Mouse (Mus musculus): ENCODE data around the gene Dmd.
"Not testable (repeated sequence)": the region's sequence is repeated elsewhere in the genome, so short reads cannot be mapped to it uniquely, and the experiment has no call there.

The Dmd gene

DNA sequence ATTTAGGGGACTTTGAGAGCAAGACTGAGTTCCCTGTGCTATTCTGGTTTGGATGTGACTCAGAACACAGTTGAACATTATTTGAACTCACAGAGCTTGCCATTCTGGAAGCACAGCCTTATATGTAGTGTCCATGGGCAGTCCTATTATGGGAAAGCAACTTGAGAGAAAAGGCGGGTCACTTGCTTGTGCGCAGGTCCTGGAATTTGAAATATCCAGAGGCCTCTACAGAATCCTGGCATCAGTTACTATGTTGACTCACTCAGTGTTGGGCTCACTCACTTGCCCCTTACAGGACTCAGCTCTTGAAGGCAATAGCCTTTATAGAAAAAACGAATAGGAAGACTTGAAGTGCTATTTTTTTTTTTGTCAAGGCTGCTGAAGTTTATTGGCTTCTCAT lies at the start of gene Dmd:
Gene Dmd (plus strand): TSS at position 241 of the 400 bp plus-strand sequence.
- DNase-seq (ENCODE audit: low spot score): no peak

DNA sequence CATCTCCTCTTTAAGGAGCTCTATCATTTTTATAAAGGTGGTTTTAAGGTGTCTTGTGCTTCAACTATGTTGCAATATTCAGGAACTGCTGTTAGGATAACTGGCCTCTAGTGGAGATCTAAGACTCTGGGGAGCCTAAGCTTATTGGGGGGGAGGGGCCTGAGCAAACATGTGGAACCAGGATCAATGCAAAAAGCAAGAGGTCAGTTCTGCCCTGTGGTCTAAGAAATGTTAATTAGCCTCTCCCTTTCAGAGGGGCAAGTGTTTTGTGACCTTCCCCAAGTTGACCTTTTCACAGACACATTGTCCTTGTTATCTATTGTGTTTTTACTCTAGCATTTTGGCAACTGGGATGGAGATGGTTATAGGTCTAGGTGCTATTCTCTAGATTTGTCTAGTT lies 47.2 kb upstream of the Dmd start:
- no peak for DNase-seq (ENCODE audit: low spot score)

DNA sequence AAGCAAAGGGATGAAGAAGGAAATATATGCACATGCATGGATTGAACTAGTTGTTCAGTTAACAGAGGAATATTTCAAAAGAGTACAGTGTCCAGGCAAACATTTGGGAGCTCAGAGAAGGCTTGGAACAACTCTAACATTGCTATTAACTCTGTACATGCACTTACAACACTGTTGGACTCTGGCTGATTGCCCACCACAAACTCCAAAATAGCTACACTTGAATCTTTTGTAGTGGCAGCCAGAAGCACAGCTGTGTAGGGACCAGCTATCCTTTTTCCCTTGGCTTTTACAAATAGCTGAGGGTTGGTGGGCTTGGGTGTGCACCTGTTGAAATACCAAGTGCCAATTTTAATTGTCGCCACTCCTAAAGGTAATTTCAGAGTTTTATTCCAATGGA lies 39.0 kb downstream of the Dmd start:
- no peak for DNase-seq (ENCODE audit: low spot score)

DNA sequence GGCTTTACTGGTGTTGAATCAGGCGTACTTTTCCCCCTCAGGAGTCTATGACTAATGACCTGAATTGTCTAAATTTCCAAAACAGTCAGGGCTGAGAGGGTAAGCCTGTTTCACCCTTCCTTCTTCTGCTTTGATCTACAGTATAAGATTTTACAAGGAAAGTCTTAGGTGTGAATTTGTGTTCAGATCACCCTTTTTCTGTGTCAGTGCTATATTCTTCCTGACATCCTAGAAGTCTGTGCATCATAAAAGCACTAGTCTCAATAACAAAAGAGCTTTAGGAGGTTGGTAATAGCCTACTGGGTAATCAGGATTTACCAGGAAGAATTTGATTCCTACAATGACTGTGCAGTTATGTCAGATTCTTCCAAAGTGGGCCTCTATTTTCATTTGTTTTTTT lies 101.5 kb downstream of the Dmd start:
- no peak for DNase-seq (ENCODE audit: low spot score)

DNA sequence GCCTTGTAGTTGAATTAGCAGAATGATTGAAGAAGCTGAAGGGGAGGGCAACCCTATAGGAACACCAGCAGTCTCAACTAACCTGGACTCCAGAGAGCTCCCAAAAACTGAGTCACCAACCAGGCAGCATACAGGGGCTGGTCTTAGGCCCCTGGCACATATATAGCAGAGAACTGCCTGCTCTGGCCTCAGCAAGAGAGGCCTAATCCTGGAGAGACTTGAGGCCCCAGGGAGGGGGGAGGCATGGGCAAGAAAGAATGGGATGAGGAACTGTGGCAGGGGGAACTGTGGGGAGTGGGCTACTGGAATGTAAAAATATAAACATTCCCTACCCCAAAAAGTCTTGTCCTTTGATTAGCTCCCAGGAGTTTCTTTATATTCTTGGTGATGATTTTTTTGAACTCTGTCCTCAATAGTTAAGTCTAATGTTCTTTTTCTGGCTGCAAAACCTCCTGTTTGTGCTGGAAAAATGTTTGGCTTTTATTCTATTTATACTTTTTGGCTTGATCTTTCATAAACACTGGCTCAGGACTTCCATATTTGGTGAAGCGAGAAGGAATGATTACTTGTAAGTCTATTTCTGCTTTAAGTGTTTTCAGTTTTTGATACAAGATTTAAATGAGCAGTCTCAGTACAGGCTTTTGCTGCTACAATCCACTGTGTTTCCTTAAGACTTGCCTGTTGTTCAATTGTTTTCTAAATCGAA lies 167.7 kb downstream of the Dmd start:
- no peak for DNase-seq (ENCODE audit: low spot score)

DNA sequence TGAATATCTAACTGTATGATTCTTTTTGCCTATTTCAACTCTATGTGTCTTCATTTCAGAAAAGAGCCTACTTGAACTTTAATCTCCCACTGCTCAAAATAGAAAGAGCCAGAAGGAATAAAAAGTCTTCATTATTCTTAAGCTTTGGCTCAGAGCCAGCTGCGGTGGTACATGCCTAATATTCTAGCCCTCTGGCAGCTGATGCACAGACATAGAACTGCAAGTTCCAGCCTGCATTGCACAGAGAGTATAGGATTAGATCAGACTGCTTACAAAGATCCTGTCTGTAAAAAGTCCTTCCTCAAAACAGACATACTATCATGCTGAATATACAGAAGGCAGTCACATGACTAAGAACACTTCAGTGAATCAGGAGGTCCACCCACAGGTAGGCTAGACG lies 168.5 kb downstream of the Dmd start:
- DNase-seq (ENCODE audit: low spot score): no peak

DNA sequence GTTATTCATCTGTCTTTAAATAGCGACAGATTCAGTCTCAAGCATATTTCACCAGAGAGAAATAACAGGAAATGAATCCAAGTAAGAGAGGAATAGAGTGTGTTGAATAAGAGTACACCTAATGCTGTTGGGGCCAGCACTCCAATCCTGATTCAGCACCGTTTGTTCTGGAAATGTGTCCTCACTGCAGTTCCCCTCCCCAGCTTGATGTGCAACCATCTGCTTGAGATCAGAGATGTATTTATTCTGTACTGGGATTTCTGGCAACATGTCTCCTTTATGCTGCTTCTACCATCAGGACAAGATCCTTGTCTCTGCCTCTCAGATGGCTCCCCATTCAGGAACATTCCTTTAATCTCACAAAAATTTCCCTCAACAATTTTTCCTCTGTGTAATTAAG lies 271.9 kb downstream of the Dmd start:
- DNase-seq (ENCODE audit: low spot score): no peak

DNA sequence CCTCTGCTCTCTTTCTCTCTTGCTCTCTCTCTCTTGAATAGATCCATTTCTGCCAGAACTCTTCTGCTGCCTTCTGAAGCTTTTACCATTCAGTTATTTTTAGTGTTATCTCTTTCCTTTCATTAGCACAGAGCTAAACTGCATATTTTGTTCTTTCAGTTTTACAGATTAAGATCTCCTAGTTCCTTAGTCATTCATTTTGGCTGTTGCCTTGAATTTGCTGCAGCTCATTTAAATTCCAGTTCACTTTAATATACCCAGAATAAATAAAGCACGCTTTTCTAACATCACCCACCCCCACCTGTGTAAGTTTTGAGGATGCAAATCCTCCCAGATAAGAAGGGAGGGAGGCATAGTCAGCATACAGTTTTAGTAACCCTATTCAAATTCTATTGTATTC lies 272.4 kb downstream of the Dmd start:
- no peak for DNase-seq (ENCODE audit: low spot score)

DNA sequence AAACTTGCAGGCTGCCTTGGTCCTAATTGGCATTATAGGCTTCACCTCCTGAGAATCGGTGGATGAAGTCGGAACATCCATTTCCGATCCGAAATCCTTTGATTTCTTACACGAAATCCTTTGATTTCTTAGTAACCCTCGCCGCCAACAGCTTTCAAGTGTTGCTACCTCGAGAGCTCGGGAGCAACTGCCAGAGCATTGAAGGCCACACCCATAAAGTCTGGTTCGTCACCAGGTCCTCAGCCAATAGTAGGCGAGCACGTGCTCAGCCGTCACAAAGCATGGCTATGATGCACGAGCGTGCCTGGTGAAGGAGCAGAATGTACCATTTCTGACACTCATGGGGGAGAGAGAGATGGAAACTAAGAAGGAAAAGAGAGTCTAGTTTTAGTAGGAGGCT lies 538.9 kb downstream of the Dmd start, which contains the start of gene Tsga8:
Gene Tsga8 (minus strand): TSS at position 327 of the 400 bp plus-strand sequence.
- no peak for DNase-seq (ENCODE audit: low spot score)

DNA sequence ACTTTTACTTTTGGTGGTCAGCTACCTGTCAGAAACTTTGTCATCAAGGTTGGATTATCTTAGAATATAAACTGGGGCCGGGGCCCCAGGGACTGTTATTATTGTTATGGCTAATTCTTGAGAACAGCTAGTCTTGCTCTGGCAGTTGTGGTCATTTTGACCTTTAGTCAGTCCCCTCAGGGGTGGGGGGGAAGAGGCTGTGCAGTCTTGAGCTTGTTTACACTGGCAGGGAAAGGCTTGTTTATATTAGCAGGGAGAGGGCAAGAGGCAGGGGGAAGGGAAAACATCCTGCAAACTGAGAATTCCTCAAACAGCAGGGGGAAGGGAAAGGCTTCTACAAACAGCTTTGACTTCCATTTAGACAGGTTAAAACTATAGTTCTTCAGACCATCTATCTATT lies 726.3 kb downstream of the Dmd start:
- no peak for DNase-seq (ENCODE audit: low spot score)

DNA sequence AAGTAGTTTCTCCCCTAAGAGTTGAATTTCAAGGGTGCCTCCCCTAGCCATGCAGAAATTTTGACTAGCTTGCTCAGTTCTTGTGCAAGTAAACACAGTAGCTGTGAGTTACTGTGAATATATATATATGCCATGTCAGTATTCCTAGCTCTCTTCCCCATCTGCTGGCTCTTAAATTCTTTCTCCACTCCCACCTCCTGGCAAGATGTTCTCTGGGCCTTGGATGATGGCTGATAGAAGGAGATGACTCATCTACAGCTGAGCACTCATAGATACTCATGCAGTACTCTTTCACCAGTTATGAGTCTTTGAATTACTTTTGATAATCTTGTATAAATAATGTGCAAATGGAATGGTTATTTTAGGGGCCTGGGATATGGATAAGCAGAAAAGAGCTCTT lies 737.9 kb downstream of the Dmd start:
- no peak for DNase-seq (ENCODE audit: low spot score)

DNA sequence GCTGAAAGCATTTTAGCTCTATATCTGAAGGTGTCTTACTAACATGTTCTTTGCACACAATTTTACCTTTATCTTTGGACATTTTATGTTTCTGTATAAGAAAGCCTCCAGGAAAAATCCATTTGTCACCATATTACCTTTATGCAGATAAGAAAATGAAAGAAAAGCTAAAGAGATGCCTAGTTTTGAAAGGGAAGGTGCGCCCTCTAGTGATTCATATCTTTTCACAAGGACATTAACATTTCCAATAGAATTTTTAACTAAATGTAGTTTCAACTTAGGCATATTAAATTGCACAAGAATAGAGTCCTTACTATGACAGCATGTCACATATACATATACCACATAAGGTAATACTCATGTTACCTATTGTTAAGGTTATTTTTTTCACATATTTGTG lies 791.9 kb downstream of the Dmd start:
- DNase-seq (ENCODE audit: low spot score): no peak

DNA sequence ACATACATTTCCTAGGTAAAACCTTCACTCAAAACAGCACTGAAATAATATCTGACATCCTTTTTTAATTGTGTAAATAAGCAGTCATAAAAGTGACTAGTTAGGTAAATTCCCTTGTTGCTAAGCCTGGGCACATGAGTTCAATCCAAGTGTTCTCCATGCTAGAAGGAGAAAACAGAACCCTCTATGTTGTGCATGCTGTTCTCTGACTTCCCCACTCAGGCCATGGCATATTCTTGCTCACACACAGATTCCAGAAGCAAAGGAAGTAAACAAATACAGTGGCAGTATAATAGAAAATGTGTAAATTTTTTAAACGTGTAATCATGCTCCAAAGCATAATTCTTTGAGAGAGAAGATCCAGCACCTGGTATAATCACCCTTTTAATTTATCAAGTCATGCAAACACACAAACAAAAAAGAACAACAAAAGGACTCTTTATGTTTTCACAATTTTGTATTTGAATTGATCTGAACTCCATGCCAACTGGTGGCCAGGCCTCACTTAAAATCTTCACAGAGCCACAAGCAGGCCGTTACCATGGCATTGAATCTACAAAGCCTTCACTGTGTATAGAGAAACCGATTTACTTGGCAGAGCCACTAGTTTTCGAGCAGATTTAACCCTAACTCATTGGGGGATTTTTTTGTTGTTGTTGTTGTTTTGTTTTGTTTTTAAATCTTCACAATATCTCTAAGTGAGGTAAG lies 797.8 kb downstream of the Dmd start:
- no peak for DNase-seq (ENCODE audit: low spot score)

DNA sequence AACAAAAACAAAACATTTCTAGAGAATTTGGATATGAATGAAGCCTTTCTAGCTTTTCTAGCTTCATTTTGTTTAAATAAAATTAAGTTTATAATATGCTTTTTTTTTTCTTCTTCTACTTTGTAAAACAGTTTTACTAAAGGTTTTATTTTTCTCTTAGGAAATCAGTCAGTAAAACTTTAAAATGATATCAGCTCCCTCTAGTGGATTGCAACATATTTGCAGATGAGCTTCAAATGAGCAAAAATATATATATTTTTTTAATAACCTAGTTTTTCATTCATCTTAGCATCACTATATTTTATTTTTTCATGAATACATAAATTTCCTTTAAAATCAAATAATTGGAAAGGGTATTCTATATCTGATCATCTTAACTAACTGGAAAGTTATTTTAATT lies 838.7 kb downstream of the Dmd start:
- no peak for DNase-seq (ENCODE audit: low spot score)

DNA sequence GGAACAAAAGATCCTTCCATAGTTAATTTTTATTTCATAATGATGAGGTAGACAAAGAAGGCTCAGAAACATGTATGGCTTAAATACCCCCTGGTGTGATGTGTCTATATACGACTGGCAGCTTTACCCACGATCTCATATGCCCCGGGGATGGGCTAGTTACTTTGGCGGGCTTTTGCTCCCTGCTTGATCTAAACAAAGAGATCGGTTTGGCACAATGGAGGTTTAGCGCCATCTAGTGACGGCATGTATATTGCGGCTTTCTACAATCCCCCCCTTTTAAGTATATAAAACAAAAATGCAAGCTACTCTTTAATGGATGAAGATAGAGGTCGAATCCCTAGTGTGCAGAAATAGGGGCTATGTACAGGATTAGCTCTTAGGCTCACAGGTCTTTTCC lies 918.8 kb downstream of the Dmd start:
- DNase-seq (ENCODE audit: low spot score): not testable (repeated sequence)

DNA sequence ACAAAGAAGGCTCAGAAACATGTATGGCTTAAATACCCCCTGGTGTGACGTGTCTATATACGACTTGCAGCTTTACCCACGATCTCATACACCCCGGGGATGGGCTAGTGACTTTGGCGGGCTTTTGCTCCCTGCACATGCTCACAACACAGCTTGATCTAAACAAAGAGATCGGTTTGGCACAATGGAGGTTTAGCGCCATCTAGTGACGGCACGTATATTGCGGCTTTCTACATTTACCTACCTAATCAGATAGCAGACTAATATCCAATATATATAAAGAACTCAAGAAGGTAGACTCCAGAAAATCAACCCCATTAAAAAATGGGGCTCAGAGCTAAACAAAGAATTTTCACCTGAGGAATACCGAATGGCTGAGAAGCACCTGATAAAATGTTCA lies 926.7 kb downstream of the Dmd start:
- DNase-seq (ENCODE audit: low spot score): not testable (repeated sequence)

DNA sequence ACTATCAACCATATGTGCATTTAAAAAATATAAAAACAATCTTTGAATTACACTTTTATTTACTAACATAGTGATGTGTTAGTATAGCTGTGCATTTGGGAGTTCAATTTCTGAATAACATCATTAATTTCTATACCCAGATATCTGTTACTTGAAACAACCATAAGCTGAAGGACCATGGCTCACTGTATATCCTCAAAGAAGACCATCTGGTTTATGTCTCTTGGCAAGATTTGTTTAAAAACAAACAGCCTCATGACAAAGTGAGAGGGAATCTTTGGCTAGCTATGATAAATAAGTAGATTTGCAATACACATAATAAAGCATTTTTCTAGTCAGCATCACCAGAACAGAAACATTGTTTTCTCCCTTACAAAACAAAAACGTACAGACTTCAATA lies 1027.2 kb downstream of the Dmd start:
- DNase-seq (ENCODE audit: low spot score): no peak

DNA sequence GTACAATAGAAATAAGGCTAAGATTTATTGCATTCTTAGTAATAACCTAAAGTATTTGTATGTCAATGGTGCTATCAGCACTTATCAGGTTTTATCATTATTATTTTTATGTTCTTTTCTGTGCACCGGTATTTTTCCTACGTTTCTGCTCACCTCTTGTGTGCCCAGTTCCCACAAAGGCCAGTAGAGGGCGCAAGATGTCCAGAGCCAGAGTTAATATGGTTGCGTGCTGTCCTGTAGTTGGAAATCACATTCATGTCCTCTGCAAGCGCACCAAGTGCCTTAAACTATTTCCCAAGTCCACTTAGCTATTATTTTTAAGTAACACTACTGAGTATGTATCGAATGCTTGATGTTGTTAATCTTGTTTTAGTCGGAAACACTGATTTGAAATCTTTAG lies 1052.6 kb downstream of the Dmd start:
- DNase-seq (ENCODE audit: low spot score): peak; percentile 2

DNA sequence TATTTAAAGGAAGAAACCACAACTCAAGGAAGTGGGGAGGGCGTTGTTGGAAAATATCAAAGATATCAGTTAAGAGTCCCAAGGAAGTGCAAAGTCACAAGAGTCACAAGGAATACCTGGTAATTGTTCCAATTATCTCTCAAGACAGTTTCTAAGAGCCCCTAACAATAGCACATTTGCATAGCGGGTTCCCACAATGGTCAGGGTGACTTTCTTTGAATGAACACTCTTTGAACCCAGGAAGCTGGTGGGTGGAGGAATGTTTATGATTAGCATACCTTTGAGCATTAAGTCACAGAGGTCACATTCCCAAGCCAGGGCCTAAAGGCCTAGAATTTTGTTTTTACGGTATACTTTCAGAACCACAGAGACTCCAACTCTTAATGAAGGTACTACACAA lies 1113.8 kb downstream of the Dmd start:
- not testable (repeated sequence) for DNase-seq (ENCODE audit: low spot score)

DNA sequence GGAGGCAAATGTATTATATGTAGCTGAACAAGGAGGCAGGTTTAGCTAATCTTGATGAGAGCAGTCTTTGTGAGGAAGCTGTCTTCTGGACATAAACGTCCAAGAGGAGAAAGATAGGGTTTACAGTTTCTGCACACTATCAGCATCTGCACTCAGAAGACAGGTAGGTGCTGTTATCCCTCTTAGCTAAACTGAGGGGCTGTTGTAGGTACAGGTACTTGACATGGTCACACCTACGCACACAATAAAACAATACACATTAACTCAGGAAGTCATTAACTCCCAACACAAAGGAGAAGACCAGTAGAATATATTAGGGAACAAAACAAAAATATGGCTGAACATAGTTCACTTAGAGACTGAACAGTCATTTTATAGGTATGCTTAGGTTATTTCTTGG lies 1217.2 kb downstream of the Dmd start:
- DNase-seq (ENCODE audit: low spot score): no peak

DNA sequence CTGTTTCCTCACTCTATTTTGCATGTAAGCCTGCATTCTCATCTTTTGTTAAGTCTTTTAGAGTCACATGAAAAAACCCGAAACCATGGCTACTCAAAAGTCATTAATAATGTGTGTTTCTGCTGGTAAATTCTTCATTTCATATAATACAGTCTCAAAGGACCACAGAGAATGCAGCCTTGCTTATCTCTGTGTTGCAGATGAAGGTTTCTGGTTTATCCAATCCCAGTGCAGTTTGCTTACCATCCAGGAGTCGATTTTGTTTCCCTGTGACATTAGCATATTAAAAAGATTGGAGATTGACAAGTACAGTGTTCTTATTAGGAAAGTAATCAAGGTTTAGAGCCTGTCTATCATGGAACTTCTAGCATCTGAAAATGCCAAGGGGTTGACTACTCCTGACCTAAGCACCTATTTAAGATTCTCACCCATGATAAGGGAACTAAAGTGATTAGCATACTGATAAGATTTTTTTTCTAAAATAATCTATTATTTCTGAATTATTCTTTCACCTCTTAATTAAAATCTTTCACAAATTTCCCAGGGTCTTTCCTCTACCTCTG lies 1292.7 kb downstream of the Dmd start:
- no peak for DNase-seq (ENCODE audit: low spot score)

DNA sequence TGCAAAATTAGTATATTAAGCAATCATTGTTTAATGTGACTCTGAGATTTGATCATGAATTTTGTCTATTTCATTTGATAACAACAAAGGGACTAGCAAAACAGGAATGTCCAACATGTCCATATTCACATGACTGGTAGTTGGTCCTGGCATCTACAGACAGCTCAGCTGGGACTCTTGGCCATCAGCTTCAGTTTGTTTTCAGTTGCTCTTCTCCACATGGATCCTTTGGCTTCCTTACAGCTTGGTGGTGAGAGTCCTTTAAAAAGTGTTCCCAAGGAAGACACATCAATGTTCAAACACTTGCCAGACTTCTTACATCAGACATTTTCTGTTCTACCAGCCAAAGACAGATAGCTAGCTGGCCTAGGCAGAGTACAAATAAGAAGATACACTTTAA lies 1381.9 kb downstream of the Dmd start:
- DNase-seq (ENCODE audit: low spot score): no peak

DNA sequence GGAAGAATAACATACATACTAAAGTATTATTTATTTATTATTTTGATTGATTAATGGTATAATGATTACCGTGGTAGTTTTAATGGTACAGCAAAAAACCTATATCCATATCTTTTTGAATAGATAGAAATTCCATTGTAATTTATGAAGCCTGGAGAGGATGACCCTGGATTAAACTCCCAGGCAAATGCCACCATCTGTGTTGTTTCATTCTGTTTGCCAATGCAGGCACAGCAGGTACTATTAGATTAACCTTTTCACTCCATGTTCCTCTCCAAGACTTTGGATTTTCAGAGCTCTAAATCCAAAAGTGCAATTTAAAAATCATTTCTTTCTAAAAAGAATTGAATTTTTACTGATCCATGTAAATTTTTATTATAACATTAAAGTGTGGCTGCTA lies 1383.5 kb downstream of the Dmd start:
- no peak for DNase-seq (ENCODE audit: low spot score)

DNA sequence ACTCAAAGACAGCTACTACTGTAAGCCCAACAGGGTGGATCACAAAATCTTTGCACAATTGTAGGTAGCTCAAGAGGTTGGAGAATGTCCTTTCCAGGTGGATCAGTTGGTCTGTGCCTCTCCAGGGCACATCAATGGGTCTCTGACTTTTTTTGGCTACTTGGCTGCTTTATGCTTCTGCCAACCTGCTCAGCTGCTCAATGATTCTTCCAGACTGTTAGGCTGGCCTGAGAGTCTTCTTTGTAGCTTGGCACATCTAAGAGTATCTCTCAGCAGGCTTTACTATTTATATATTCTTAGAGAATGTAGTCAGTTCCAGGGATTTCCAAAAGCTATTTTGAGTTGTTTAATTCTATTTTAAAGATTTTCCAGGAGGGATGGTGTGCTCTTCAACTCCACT lies 1416.3 kb downstream of the Dmd start:
- no peak for DNase-seq (ENCODE audit: low spot score)
